Mouse (Mus musculus) lung, embryonic 16.5 days (tissue): ENCODE data around the gene Sfpq. TPM values are rescaled to one million over a fixed set of nuclear protein-coding genes. Genes with fewer than 3 reads are reported as not detected.

Experiments used
- ATAC-seq: fragments of 200-750 bp; cut with Nextera tagmentation; 2 replicates; pipeline ENCODE4 v1.8.0; 2017; ENCODE audit warnings: low read depth, mild to moderate bottlenecking, moderate library complexity
- H3K27ac ChIP-seq: fragments of 300-500 bp; sonication (generic); 2 replicates; pipeline ENCODE4 v1.5.1; 2014; ENCODE audit warnings: mild to moderate bottlenecking, control low read depth, low read length
- H3K27me3 ChIP-seq: fragments of 300-500 bp; sonication (generic); 2 replicates; pipeline ENCODE4 v1.6.1; 2014; ENCODE audit warnings: low read depth, low read length, mixed read lengths; ENCODE audit not compliant: control insufficient read depth, insufficient read depth
- H3K36me3 ChIP-seq: fragments of 300-500 bp; sonication (generic); 2 replicates; pipeline ENCODE4 v1.6.1; 2014; ENCODE audit warnings: low read length; ENCODE audit not compliant: control insufficient read depth, insufficient read depth
- H3K4me1 ChIP-seq: fragments of 300-500 bp; sonication (generic); replicated peaks from 2 replicates; pipeline ENCODE4 v1.6.1; 2014; ENCODE audit warnings: low read length, mixed read lengths; ENCODE audit not compliant: control insufficient read depth, insufficient read depth
- H3K4me2 ChIP-seq: fragments of 300-500 bp; sonication (generic); 2 replicates; pipeline ENCODE4 v1.6.1; 2014; ENCODE audit warnings: low read depth, low read length, control low read depth
- H3K4me3 ChIP-seq: fragments of 300-500 bp; sonication (generic); 2 replicates; pipeline ENCODE4 v1.5.1; 2014; ENCODE audit warnings: mild to moderate bottlenecking, low read length, control low read depth
- H3K9ac ChIP-seq: fragments of 300-500 bp; sonication (generic); 2 replicates; pipeline ENCODE4 v1.6.1; 2014; ENCODE audit warnings: low read length, control low read depth
- H3K9me3 ChIP-seq: fragments of 300-500 bp; sonication (generic); 2 replicates; pipeline ENCODE4 v1.6.1; 2016; ENCODE audit warnings: low read length; ENCODE audit not compliant: control insufficient read depth
- WGBS: fragments of 180-500 bp; shearing (Covaris S2); extraction: QIAGEN DNeasy Blood & Tissue Kit; methylation state at CpG from one replicate; pipeline ENCODE4 v1.1.7; 2014; 5-methylcytosine and 5-hydroxymethylcytosine counted together
- polyA plus RNA-seq: library from polyadenylated mRNA; unstranded; fragments of >200 nt; fragmentation: Nextera tagmentation; extraction: Ambion mirVana; gene quantifications from 2 replicates; pipeline ENCODE4 v1.2.1, GENCODE M21; 2015

Sfpq gene
- polyA plus RNA-seq, 1 experiment from 2014 or later: 68.2 TPM

- no peak for ATAC-seq
- no peaks in the 10 kb centered on the region for H3K9me3 ChIP-seq
- H3K9ac ChIP-seq: peak overlapping the region; percentile 99
- peak overlapping the region; percentile 90 for H3K4me2 ChIP-seq
- peaks cover 20% of the 10 kb centered on the region for H3K4me1 ChIP-seq
- H3K36me3 ChIP-seq: peaks cover 35% of the 10 kb centered on the region
- no peak overlapping the region for H3K27ac ChIP-seq
- 0% methylated on average over 9 of the region's 9 CpGs for WGBS
- H3K27me3 ChIP-seq: no peaks in the 10 kb centered on the region
- peak overlapping the region; percentile 83 for H3K4me3 ChIP-seq
Observed at GRCm38 (mm10) chr4:127023201-127023600, 2.1 kb downstream of the Sfpq start.

- Histone ChIP-seq H3K4me3 (peak overlapping the region; percentile 83), H3K27me3 (no peaks in the 10 kb centered on the region), H3K9ac (peak overlapping the region; percentile 57), H3K4me2 (peak overlapping the region; percentile 90), H3K9me3 (no peaks in the 10 kb centered on the region), H3K36me3 (peaks cover 40% of the 10 kb centered on the region), H3K4me1 (peaks cover 20% of the 10 kb centered on the region), H3K27ac (no peak overlapping the region)
- ATAC-seq: no peak
- WGBS: 32% methylated on average over 1 of the region's 1 CpGs
Observed at GRCm38 (mm10) chr4:127024240-127024639, 3.1 kb downstream of the Sfpq start.

DNA sequence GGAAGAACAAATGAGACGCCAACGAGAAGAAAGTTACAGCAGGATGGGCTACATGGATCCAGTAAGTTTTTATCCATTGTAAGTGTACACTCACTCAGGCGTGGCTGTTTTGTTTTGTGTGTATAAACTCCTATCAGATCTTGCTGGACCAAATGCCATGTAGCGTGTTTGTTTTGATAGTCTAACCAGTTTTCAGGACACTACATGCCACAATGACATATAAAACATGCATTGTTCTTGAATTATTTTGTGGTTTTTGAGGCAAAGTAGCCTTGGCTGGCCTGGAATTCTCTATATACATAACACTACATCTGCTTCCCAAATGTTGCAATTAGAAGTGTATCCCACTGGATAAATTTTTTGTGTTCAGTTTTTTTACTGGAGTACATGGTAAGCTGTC is 5.7 kb downstream of the Sfpq start:
- Histone ChIP-seq H3K27ac (no peak overlapping the region), H3K9me3 (no peaks in the 10 kb centered on the region), H3K27me3 (no peaks in the 10 kb centered on the region), H3K36me3 (peaks cover 52% of the 10 kb centered on the region), H3K4me1 (peaks cover 15% of the 10 kb centered on the region), H3K4me3 (no peak overlapping the region), H3K9ac (no peak overlapping the region), H3K4me2 (no peak overlapping the region)
- ATAC-seq: no peak
- 87% methylated on average over 4 of the region's 4 CpGs for whole genome bisulfite sequencing

DNA sequence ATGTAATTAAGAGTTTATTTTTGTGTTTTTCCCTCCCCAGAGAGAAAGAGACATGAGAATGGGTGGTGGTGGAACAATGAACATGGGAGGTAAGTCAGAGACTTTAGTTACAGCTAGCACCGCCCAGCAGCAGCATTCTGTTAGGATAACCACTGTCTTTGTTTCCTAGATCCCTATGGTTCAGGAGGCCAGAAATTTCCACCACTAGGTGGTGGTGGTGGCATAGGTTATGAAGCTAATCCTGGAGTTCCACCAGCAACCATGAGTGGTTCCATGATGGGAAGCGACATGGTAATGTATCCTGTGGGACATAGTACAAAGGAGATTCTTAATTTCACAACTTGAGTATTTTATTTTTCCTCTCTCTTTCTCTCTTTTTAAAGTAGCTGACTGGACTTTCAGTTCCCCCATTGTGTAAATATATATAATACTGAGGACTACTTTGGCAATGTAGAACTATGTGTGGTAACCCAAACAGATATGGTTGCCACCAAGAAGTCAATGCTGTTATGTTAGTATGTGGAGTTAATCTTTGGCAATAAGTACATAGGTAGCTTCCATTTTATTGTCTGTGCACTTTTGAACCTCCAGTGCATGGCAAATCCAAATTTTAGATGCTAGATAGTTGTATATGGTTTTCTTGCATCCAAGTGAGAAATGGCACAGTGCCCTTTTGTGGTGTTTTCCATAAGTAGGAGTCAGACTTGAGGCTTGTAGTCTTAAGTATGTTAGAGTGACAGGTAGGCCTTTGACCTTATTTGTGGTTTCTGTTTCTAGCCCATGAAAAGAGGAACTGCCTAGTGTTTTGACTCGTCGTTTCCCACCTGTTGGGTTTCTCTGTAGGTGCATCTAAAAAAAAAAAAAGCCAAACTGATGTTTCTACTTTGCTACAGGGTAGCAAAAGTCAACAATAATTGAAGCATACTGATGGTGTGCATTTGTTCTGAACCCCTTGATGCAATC is 6.4 kb downstream of the Sfpq start:
- Histone ChIP-seq H3K4me1 (peaks cover 15% of the 10 kb centered on the region), H3K27ac (no peak overlapping the region), H3K9ac (no peak overlapping the region), H3K4me3 (no peak overlapping the region), H3K27me3 (no peaks in the 10 kb centered on the region), H3K36me3 (peaks cover 57% of the 10 kb centered on the region), H3K4me2 (no peak overlapping the region), H3K9me3 (no peaks in the 10 kb centered on the region)
- no peak for ATAC-seq
- 66% methylated on average over 4 of the region's 4 CpGs for WGBS

- no peak overlapping the region for H3K9ac ChIP-seq
- H3K9me3 ChIP-seq: no peaks in the 10 kb centered on the region
- no peak overlapping the region for H3K4me3 ChIP-seq
- no peaks in the 10 kb centered on the region for H3K27me3 ChIP-seq
- peaks cover 61% of the 10 kb centered on the region for H3K36me3 ChIP-seq
- no peak overlapping the region for H3K27ac ChIP-seq
- H3K4me1 ChIP-seq: no peaks in the 10 kb centered on the region
- ATAC-seq: no peak
- WGBS: 76% methylated on average over 3 of the region's 3 CpGs
- H3K4me2 ChIP-seq: no peak overlapping the region
Observed at GRCm38 (mm10) chr4:127037158-127037557, 16.0 kb downstream of the Sfpq start.

- 0 out of 2 replicates have a peak, but pooled peaks have one; percentile 10 for ATAC-seq
- Histone ChIP-seq H3K27ac (no peak overlapping the region), H3K4me2 (no peak overlapping the region), H3K36me3 (peaks cover 54% of the 10 kb centered on the region), H3K4me3 (no peak overlapping the region), H3K4me1 (no peaks in the 10 kb centered on the region), H3K27me3 (no peaks in the 10 kb centered on the region), H3K9me3 (no peaks in the 10 kb centered on the region), H3K9ac (no peak overlapping the region)
- 79% methylated on average over 8 of the region's 8 CpGs for WGBS
Observed at GRCm38 (mm10) chr4:127037908-127038827, 17.0 kb downstream of the Sfpq start.

GRCm38 (mm10) chr4:127038828-127039349 is 17.8 kb downstream of the Sfpq start:
- H3K9ac ChIP-seq: no peak overlapping the region
- H3K4me3 ChIP-seq: no peak overlapping the region
- H3K4me1 ChIP-seq: no peaks in the 10 kb centered on the region
- no peak overlapping the region for H3K4me2 ChIP-seq
- ATAC-seq: no peak
- peaks cover 46% of the 10 kb centered on the region for H3K36me3 ChIP-seq
- H3K9me3 ChIP-seq: no peaks in the 10 kb centered on the region
- no peaks in the 10 kb centered on the region for H3K27me3 ChIP-seq
- 84% methylated on average over 3 of the region's 3 CpGs for WGBS
- no peak overlapping the region for H3K27ac ChIP-seq

- Histone ChIP-seq H3K4me1 (no peaks in the 10 kb centered on the region), H3K27me3 (no peaks in the 10 kb centered on the region), H3K9me3 (no peaks in the 10 kb centered on the region), H3K36me3 (peaks cover 39% of the 10 kb centered on the region), H3K9ac (no peak overlapping the region), H3K4me3 (no peak overlapping the region), H3K4me2 (no peak overlapping the region), H3K27ac (no peak overlapping the region)
- 62% methylated on average over 3 of the region's 3 CpGs for WGBS
- ATAC-seq: peak; percentile 42; the same call in 1 of the 2 replicates
Observed at GRCm38 (mm10) chr4:127039871-127040483, 18.9 kb downstream of the Sfpq start.
